ENCODE assay signal across 33 mouse cellular contexts in the genomic region with DNA sequence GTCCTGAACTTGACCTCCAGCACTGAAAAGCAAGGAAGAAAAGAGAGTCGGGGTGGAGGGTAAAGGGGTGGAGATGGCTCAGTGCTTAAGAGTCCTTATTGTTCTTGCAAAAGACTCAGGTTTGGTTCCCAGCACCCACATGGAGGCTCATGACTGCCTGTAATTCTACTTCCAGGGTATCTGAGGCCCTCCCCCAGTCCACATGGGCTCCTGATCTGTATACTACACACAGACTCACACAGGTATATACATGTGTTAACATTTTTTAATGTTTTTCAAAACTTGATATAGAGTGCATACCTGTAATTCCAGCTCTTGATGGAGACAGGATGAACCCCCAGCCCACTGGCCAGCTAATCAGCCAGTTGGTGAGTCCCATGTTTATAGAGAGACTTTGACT.
"Had no signal": no experiment of that assay in that cellular context is flagged by ENCODE, and none has a peak within 500 bp of the region (broad histone marks: within the 10 kb centered on the region; RNA-seq: fewer than 3 reads in every experiment).

No protein-coding gene starts in this region.

- H3K4me2 ChIP-seq: heart, embryonic 13.5 days; heart, embryonic 15.5 days; hindbrain, embryonic 12.5 days; hindbrain, embryonic 13.5 days; hindbrain, embryonic 14.5 days; hindbrain, embryonic 15.5 days; intestine, embryonic 15.5 days; kidney, embryonic 15.5 days had no signal

- H3K9me3 ChIP-seq: heart, embryonic 13.5 days; heart, embryonic 15.5 days; hindbrain, embryonic 10.5 days; hindbrain, embryonic 12.5 days; hindbrain, embryonic 13.5 days; hindbrain, embryonic 15.5 days; intestine, embryonic 15.5 days; kidney, embryonic 15.5 days had no signal

- H3K36me3 ChIP-seq: intestine, embryonic 15.5 days had no signal

- H3K4me3 ChIP-seq: heart, embryonic 13.5 days; heart, embryonic 15.5 days; hindbrain, embryonic 10.5 days; hindbrain, embryonic 12.5 days; hindbrain, embryonic 13.5 days; hindbrain, embryonic 15.5 days; intestine, embryonic 15.5 days; kidney, embryonic 15.5 days; layer of hippocampus, adult 2 months; left cerebral cortex, adult 2 months had no signal

- H3K27ac ChIP-seq: heart, embryonic 13.5 days; heart, embryonic 15.5 days; hindbrain, embryonic 10.5 days; hindbrain, embryonic 12.5 days; hindbrain, embryonic 13.5 days; hindbrain, embryonic 14.5 days; hindbrain, embryonic 15.5 days; hindbrain, postnatal 0 days; intestine, embryonic 15.5 days; kidney, embryonic 15.5 days; kidney, postnatal 0 days; layer of hippocampus, adult 2 months; left cerebral cortex, adult 2 months had no signal

- H3K9ac ChIP-seq: heart, embryonic 13.5 days; heart, embryonic 15.5 days; hindbrain, embryonic 12.5 days; hindbrain, embryonic 13.5 days; hindbrain, embryonic 14.5 days; hindbrain, embryonic 15.5 days; intestine, embryonic 15.5 days; kidney, embryonic 15.5 days had no signal

- DNase-seq: heart, postnatal 10 days; heart, postnatal 14 days; heart, postnatal 36 days; heart, postnatal 4 days; kidney, adult 11 months; kidney, adult 18-20 months; kidney, adult 2 months; kidney, adult 8-10 months; kidney, adult 9 months; kidney, postnatal 10 days; kidney, postnatal 14 days; kidney, postnatal 25 days; kidney, postnatal 36 days; kidney, postnatal 4 days; layer of hippocampus, adult 9-11 months; layer of hippocampus, postnatal 36 days had no signal

- H3K4me1 ChIP-seq: heart, embryonic 13.5 days; heart, embryonic 15.5 days; hindbrain, embryonic 10.5 days; hindbrain, embryonic 12.5 days; hindbrain, embryonic 13.5 days; hindbrain, embryonic 15.5 days; intestine, embryonic 15.5 days; kidney, embryonic 15.5 days had no signal

- H3K27me3 ChIP-seq: heart, embryonic 13.5 days; heart, embryonic 15.5 days; hindbrain, embryonic 12.5 days; hindbrain, embryonic 13.5 days; hindbrain, embryonic 15.5 days; intestine, embryonic 15.5 days; kidney, embryonic 15.5 days had no signal

- ATAC-seq: hindbrain, embryonic 16.5 days; hindbrain, postnatal 0 days; inflammation-experienced regulatory T-cells, adult 6 months; intestine, embryonic 15.5 days; intestine, embryonic 16.5 days; intestine, postnatal 0 days had no signal
